Mouse (Mus musculus) E14TG2a.4 (cell line): Measurements from ENCODE around the gene Il4ra.

Source experiments
- CTCF ChIP-seq: conservative IDR thresholded peaks from 2 replicates; pipeline ENCODE4 v1.5.1; 2014; ENCODE audit warnings: low read length
- NANOG ChIP-seq: IDR thresholded peaks from 2 replicates; pipeline ENCODE4 v1.6.1; 2014; ENCODE audit warnings: borderline replicate concordance, low read length, mixed read lengths
- POU5F1 ChIP-seq: IDR thresholded peaks from 2 replicates; pipeline ENCODE4 v1.6.1; 2014; ENCODE audit warnings: low read length, borderline replicate concordance

DNA sequence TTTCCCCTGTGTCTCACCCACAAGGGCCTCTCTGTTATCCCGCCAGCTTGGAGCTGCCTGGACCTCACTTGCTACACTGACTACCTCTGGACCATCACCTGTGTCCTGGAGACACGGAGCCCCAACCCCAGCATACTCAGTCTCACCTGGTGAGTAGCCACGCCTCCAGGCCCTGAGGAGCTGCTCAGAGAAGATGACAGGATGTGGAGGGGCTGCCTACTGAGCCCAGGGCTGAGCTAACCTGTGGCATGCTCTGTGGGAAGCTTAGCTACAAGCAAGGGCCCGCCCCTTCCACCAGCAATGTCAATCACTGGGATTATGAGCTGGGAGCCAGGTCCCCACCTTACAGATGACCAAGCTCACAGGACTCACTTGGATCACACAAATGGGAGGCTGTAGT lies 73.3 kb downstream of the Il4ra start:
- TF ChIP-seq CTCF: no peak
- no peak for TF ChIP-seq NANOG
- TF ChIP-seq POU5F1: no peak
